In the genomic region with DNA sequence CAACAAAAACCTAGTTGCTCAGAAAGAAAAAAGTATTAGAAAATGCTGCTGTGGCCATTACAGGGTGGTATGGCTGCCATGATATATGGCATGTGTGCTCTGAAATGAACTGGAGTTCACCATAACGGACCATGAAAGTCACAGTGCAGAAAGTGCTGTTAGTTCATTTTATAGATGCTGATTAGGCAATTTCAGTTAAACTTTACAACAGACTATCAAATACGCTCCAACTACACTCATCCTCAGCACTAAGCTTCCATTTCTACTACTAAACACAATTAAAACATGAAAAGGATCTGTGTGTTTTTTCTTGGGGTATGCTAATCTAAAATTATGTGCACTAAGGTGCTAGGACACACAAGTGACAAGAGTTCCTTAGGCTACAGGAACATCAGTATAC, we compare ENCODE assay signal across 10 mouse cellular contexts.
DNase-seq lines count a peak whose midpoint lies in the region; ATAC-seq lines count a peak whose summit lies in the region.
"Had no signal": no experiment of that assay in that cellular context is flagged by ENCODE, and none has a peak within 500 bp of the region (broad histone marks: within the 10 kb centered on the region; RNA-seq: fewer than 3 reads in every experiment).

No protein-coding gene starts in this region.

- peak overlapping the region; percentile 80 for H3K4me2 ChIP-seq in kidney, embryonic 15.5 days
- H3K4me2 ChIP-seq in embryonic facial prominence, embryonic 11.5 days (ENCODE audit: low read depth, low read length) = peak overlapping the region; percentile 79
- peak overlapping the region; percentile 73 for H3K4me2 ChIP-seq in intestine, embryonic 14.5 days (ENCODE audit: low read length)
- peak overlapping the region; percentile 57 for H3K4me2 ChIP-seq in midbrain, embryonic 16.5 days (ENCODE audit: low read length)

- no peaks in the 10 kb centered on the region for H3K27me3 ChIP-seq in kidney, embryonic 15.5 days
- no peaks in the 10 kb centered on the region for H3K27me3 ChIP-seq in embryonic facial prominence, embryonic 11.5 days (ENCODE audit: control insufficient read depth, insufficient read depth, low read length)
- H3K27me3 ChIP-seq in intestine, embryonic 14.5 days (replicated peaks; ENCODE audit: control insufficient read depth, insufficient read depth, low read length) = no peaks in the 10 kb centered on the region
- no peaks in the 10 kb centered on the region for H3K27me3 ChIP-seq in midbrain, embryonic 16.5 days (ENCODE audit: control insufficient read depth, insufficient read depth, low read depth, low read length)

- peak overlapping the region; percentile 85; the same call in 1 of the 2 replicates for H3K9ac ChIP-seq in kidney, embryonic 15.5 days
- H3K9ac ChIP-seq in embryonic facial prominence, embryonic 11.5 days (replicated peaks; ENCODE audit: low read length) = no peak overlapping the region
- H3K9ac ChIP-seq in intestine, embryonic 14.5 days (ENCODE audit: low read length) = no peak overlapping the region
- no peak overlapping the region for H3K9ac ChIP-seq in midbrain, embryonic 16.5 days (ENCODE audit: low read depth, low read length)

- H3K9me3 ChIP-seq in kidney, embryonic 15.5 days (replicated peaks) = no peaks in the 10 kb centered on the region
- no peaks in the 10 kb centered on the region for H3K9me3 ChIP-seq in embryonic facial prominence, embryonic 11.5 days (replicated peaks; ENCODE audit: control insufficient read depth, low read length)
- no peaks in the 10 kb centered on the region for H3K9me3 ChIP-seq in intestine, embryonic 14.5 days (ENCODE audit: control insufficient read depth, low read length)
- H3K9me3 ChIP-seq in midbrain, embryonic 16.5 days (replicated peaks; ENCODE audit: control insufficient read depth, low read length, poor library complexity, severe bottlenecking) = no peaks in the 10 kb centered on the region

- ATAC-seq in kidney, embryonic 15.5 days (replicated peaks; ENCODE audit: low FRiP score) = no peak
- ATAC-seq in embryonic facial prominence, embryonic 11.5 days (replicated peaks; ENCODE audit: insufficient number of reproducible peaks, low FRiP score, low TSS enrichment, low read depth) = no peak
- no peak for ATAC-seq in intestine, embryonic 14.5 days (replicated peaks; ENCODE audit: low FRiP score, low TSS enrichment, low read depth)
- no peak for ATAC-seq in midbrain, embryonic 16.5 days

- WGBS in kidney, embryonic 15.5 days = 41% methylated on average over 2 of the region's 2 CpGs
- 76% methylated on average over 2 of the region's 2 CpGs for WGBS in embryonic facial prominence, embryonic 11.5 days
- 48% methylated on average over 2 of the region's 2 CpGs for WGBS in intestine, embryonic 14.5 days
- WGBS in midbrain, embryonic 16.5 days = 61% methylated on average over 2 of the region's 2 CpGs

- peak overlapping the region; percentile 92 for H3K4me3 ChIP-seq in kidney, embryonic 15.5 days (replicated peaks)
- H3K4me3 ChIP-seq in embryonic facial prominence, embryonic 11.5 days (ENCODE audit: low read depth, low read length) = no peak overlapping the region
- H3K4me3 ChIP-seq in intestine, embryonic 14.5 days (ENCODE audit: low read depth, low read length) = peak overlapping the region; percentile 57; the same call in 1 of the 2 replicates
- H3K4me3 ChIP-seq in midbrain, embryonic 16.5 days (ENCODE audit: low read depth, low read length) = peak overlapping the region; percentile 55

- no peak for DNase-seq in kidney, adult 9 months
- DNase-seq in embryonic facial prominence, embryonic 11.5 days (ENCODE audit: low spot score) = no peak
- DNase-seq in intestine, embryonic 14.5 days (ENCODE audit: low spot score) = no peak
- no peak for DNase-seq in adrenal gland, adult 2 months
- DNase-seq in retina, postnatal 1 day = no peak
- DNase-seq in left cerebral cortex, adult 9 months (ENCODE audit: low spot score in 2 of 2) = no peak
- DNase-seq: cerebellum, adult 9-10 months; kidney, adult 2 months had no signal

- H3K27ac ChIP-seq in kidney, embryonic 15.5 days = no peak overlapping the region
- H3K27ac ChIP-seq in embryonic facial prominence, embryonic 11.5 days (replicated peaks; ENCODE audit: low read depth, low read length) = no peak overlapping the region
- H3K27ac ChIP-seq in intestine, embryonic 14.5 days (ENCODE audit: low read depth) = no peak overlapping the region
- no peak overlapping the region for H3K27ac ChIP-seq in midbrain, embryonic 16.5 days (ENCODE audit: low read length)

- H3K4me1 ChIP-seq in kidney, embryonic 15.5 days = peaks cover 32% of the 10 kb centered on the region
- no peaks in the 10 kb centered on the region for H3K4me1 ChIP-seq in embryonic facial prominence, embryonic 11.5 days (ENCODE audit: control insufficient read depth, insufficient read depth, low read length)
- H3K4me1 ChIP-seq in intestine, embryonic 14.5 days (replicated peaks; ENCODE audit: control insufficient read depth, insufficient read depth, low read length) = peaks cover 11% of the 10 kb centered on the region
- H3K4me1 ChIP-seq in midbrain, embryonic 16.5 days (ENCODE audit: control insufficient read depth, insufficient read depth, low read length) = peaks cover 16% of the 10 kb centered on the region

- no peaks in the 10 kb centered on the region for H3K36me3 ChIP-seq in kidney, embryonic 15.5 days
- H3K36me3 ChIP-seq in embryonic facial prominence, embryonic 11.5 days (replicated peaks; ENCODE audit: control insufficient read depth, insufficient read depth, low read depth, low read length) = no peaks in the 10 kb centered on the region
- no peaks in the 10 kb centered on the region for H3K36me3 ChIP-seq in intestine, embryonic 14.5 days (ENCODE audit: control insufficient read depth, insufficient read depth, low read length)
- no peaks in the 10 kb centered on the region for H3K36me3 ChIP-seq in midbrain, embryonic 16.5 days (ENCODE audit: control insufficient read depth, insufficient read depth, low read length)
